Mouse (Mus musculus) liver, embryonic 11.5 days (tissue): Measurements from ENCODE around the gene Mycl. TPM values are rescaled to one million over a fixed set of nuclear protein-coding genes. Genes with fewer than 3 reads are reported as not detected.

Experiments
- ATAC-seq: fragments of 200-750 bp; cut with Nextera tagmentation; replicated peaks from 2 replicates; pipeline ENCODE4 v1.8.0; 2017; ENCODE audit warnings: moderate number of reproducible peaks, mild to moderate bottlenecking, moderate TSS enrichment, moderate library complexity; ENCODE audit not compliant: low FRiP score
- DNase-seq: peaks from one replicate; pipeline ENCODE4 v3.0.0-alpha.2; 2017; ENCODE audit warnings: low spot score
- H3K27ac ChIP-seq: fragments of 300-500 bp; sonication (generic); 2 replicates; pipeline ENCODE4 v1.5.1; 2014; ENCODE audit warnings: mild to moderate bottlenecking, low read depth, low read length, control low read depth
- H3K27me3 ChIP-seq: fragments of 300-500 bp; sonication (generic); replicated peaks from 2 replicates; pipeline ENCODE4 v1.6.1; 2014; ENCODE audit warnings: low read length, mixed read lengths; ENCODE audit not compliant: control insufficient read depth, insufficient read depth
- H3K36me3 ChIP-seq: fragments of 300-500 bp; sonication (generic); 2 replicates; pipeline ENCODE4 v1.6.1; 2014; ENCODE audit warnings: mild to moderate bottlenecking, low read length, moderate library complexity, mixed read lengths; ENCODE audit not compliant: control insufficient read depth, insufficient read depth
- H3K4me1 ChIP-seq: fragments of 300-500 bp; sonication (generic); replicated peaks from 2 replicates; pipeline ENCODE4 v1.6.1; 2014; ENCODE audit warnings: low read length, mixed read lengths; ENCODE audit not compliant: control insufficient read depth, insufficient read depth
- H3K4me2 ChIP-seq: fragments of 300-500 bp; sonication (generic); 2 replicates; pipeline ENCODE4 v1.6.1; 2014; ENCODE audit warnings: mild to moderate bottlenecking, control low read depth, moderate library complexity
- H3K4me3 ChIP-seq: fragments of 300-500 bp; sonication (generic); 2 replicates; pipeline ENCODE4 v1.5.1; 2014; ENCODE audit warnings: low read depth, low read length, control low read depth
- H3K9ac ChIP-seq: fragments of 300-500 bp; sonication (generic); 2 replicates; pipeline ENCODE4 v1.6.1; 2014; ENCODE audit warnings: low read depth, low read length, control low read depth
- H3K9me3 ChIP-seq: fragments of 300-500 bp; sonication (generic); 2 replicates; pipeline ENCODE4 v1.6.1; 2016; ENCODE audit warnings: low read length, inconsistent platforms, mixed read lengths; ENCODE audit not compliant: control insufficient read depth
- WGBS: fragments of 180-500 bp; shearing (Covaris S2); extraction: QIAGEN DNeasy Blood & Tissue Kit; methylation state at CpG from one replicate; pipeline ENCODE4 v1.1.7; 2014; 5-methylcytosine and 5-hydroxymethylcytosine counted together
- polyA plus RNA-seq: library from polyadenylated mRNA; unstranded; fragments of >200 nt; fragmentation: Nextera tagmentation; extraction: Ambion mirVana; gene quantifications from 2 replicates; pipeline ENCODE4 v1.2.1, GENCODE M21; 2014

Mycl gene
- polyA plus RNA-seq, 1 experiment from 2014 or later: 3.1 TPM

GRCm38 (mm10) chr4:123035636-123036035 is 40.2 kb downstream of the Mycl start:
- WGBS: 85% methylated on average over 2 of the region's 2 CpGs
- DNase-seq (no peak), ATAC-seq (no peak)
- Histone ChIP-seq H3K9me3 (no peaks in the 10 kb centered on the region), H3K4me2 (no peak overlapping the region), H3K4me1 (no peaks in the 10 kb centered on the region), H3K9ac (no peak overlapping the region), H3K4me3 (no peak overlapping the region), H3K27me3 (no peaks in the 10 kb centered on the region), H3K27ac (no peak overlapping the region), H3K36me3 (peaks cover 16% of the 10 kb centered on the region; the same call in 1 of the 2 replicates)

GRCm38 (mm10) chr4:123036710-123037109 is 41.3 kb downstream of the Mycl start:
- no peaks in the 10 kb centered on the region for H3K4me1 ChIP-seq
- H3K4me2 ChIP-seq: no peak overlapping the region
- 80% methylated on average over 3 of the region's 3 CpGs for WGBS
- H3K4me3 ChIP-seq: no peak overlapping the region
- no peak overlapping the region for H3K9ac ChIP-seq
- no peaks in the 10 kb centered on the region for H3K9me3 ChIP-seq
- H3K27ac ChIP-seq: no peak overlapping the region
- ATAC-seq: no peak
- peaks cover 13% of the 10 kb centered on the region; the same call in 1 of the 2 replicates for H3K36me3 ChIP-seq
- no peak for DNase-seq
- no peaks in the 10 kb centered on the region for H3K27me3 ChIP-seq

- peaks cover 17% of the 10 kb centered on the region; the same call in 1 of the 2 replicates for H3K36me3 ChIP-seq
- whole genome bisulfite sequencing: 88% methylated on average over 6 of the region's 6 CpGs
These were observed 45.7 kb downstream of the Mycl start for GRCm38 (mm10) chr4:123041131-123041530.

GRCm38 (mm10) chr4:123043858-123044257 is 48.4 kb downstream of the Mycl start:
- 85% methylated on average over 1 of the region's 1 CpGs for WGBS
- H3K9me3 ChIP-seq: no peaks in the 10 kb centered on the region
- no peak overlapping the region for H3K9ac ChIP-seq
- no peaks in the 10 kb centered on the region for H3K27me3 ChIP-seq
- H3K4me1 ChIP-seq: no peaks in the 10 kb centered on the region
- no peak overlapping the region for H3K4me3 ChIP-seq
- no peak overlapping the region for H3K27ac ChIP-seq
- peaks cover 20% of the 10 kb centered on the region; the same call in 1 of the 2 replicates for H3K36me3 ChIP-seq
- ATAC-seq (no peak), DNase-seq (no peak)
- no peak overlapping the region for H3K4me2 ChIP-seq

More at GRCm38 (mm10) chr4:123041131-123041530, 45.7 kb downstream of the Mycl start:
- Histone ChIP-seq H3K27ac (no peak overlapping the region), H3K4me3 (no peak overlapping the region), H3K4me1 (no peaks in the 10 kb centered on the region), H3K4me2 (no peak overlapping the region), H3K9ac (no peak overlapping the region), H3K27me3 (no peaks in the 10 kb centered on the region), H3K9me3 (no peaks in the 10 kb centered on the region)
- ATAC-seq (no peak), DNase-seq (no peak)

- Histone ChIP-seq H3K9ac (no peak overlapping the region), H3K4me2 (no peak overlapping the region), H3K4me1 (no peaks in the 10 kb centered on the region), H3K4me3 (no peak overlapping the region), H3K9me3 (no peaks in the 10 kb centered on the region), H3K27me3 (no peaks in the 10 kb centered on the region), H3K36me3 (peaks cover 12% of the 10 kb centered on the region; the same call in 1 of the 2 replicates), H3K27ac (no peak overlapping the region)
- no peak for ATAC-seq
- WGBS: 91% methylated on average over 4 of the region's 4 CpGs
- DNase-seq: no peak
These were observed 49.4 kb downstream of the Mycl start for GRCm38 (mm10) chr4:123044842-123045241.

- no peak for DNase-seq
- no peaks in the 10 kb centered on the region for H3K4me1 ChIP-seq
These were observed 50.8 kb downstream of the Mycl start for GRCm38 (mm10) chr4:123046300-123046699.

GRCm38 (mm10) chr4:123050681-123051211 is 55.3 kb downstream of the Mycl start:
- Histone ChIP-seq H3K9ac (no peak overlapping the region), H3K36me3 (peaks cover 24% of the 10 kb centered on the region), H3K4me1 (no peaks in the 10 kb centered on the region), H3K27ac (no peak overlapping the region), H3K4me2 (no peak overlapping the region), H3K27me3 (no peaks in the 10 kb centered on the region), H3K4me3 (no peak overlapping the region), H3K9me3 (no peaks in the 10 kb centered on the region)
- ATAC-seq (peak; percentile 77), DNase-seq (peak; percentile 52)
- 74% methylated on average over 5 of the region's 5 CpGs for WGBS

More at GRCm38 (mm10) chr4:123046300-123046699, 50.8 kb downstream of the Mycl start:
- Histone ChIP-seq H3K4me3 (no peak overlapping the region), H3K36me3 (peaks cover 6% of the 10 kb centered on the region; the same call in 1 of the 2 replicates), H3K9me3 (no peaks in the 10 kb centered on the region), H3K4me2 (no peak overlapping the region), H3K27me3 (no peaks in the 10 kb centered on the region), H3K27ac (no peak overlapping the region), H3K9ac (no peak overlapping the region)
- no peak for ATAC-seq
- 89% methylated on average over 3 of the region's 3 CpGs for WGBS

Other genes with a start within 250 kb of the Mycl start
- gene Ppt1, start 159.4 kb upstream of the Mycl start, polyA plus RNA-seq: 42.9 and 44.5 TPM in 2 replicates
- 52.2 and 56.5 TPM in 2 replicates for gene Cap1, start 109.6 kb upstream of the Mycl start, polyA plus RNA-seq
- 0.64 and 0.68 TPM in 2 replicates for gene Mfsd2a, start 34.5 kb upstream of the Mycl start, polyA plus RNA-seq
- 17.2 and 17.5 TPM in 2 replicates for gene Trit1, start 20.9 kb downstream of the Mycl start, polyA plus RNA-seq
- 1.7 and 2.2 TPM in 2 replicates for gene Bmp8b, start 109.5 kb downstream of the Mycl start, polyA plus RNA-seq
- gene Oxct2b, start 120.6 kb downstream of the Mycl start, polyA plus RNA-seq: not detected in 2 replicates
- gene Ppie, start 144.3 kb downstream of the Mycl start, polyA plus RNA-seq: 108 and 110 TPM in 2 replicates
- 0.32 and 0.48 TPM in 2 replicates for gene Hpcal4, start 187.6 kb downstream of the Mycl start, polyA plus RNA-seq
- gene Nt5c1a, start 205.9 kb downstream of the Mycl start, polyA plus RNA-seq: not detected in 2 replicates
- 2.4 and 2.5 TPM in 2 replicates for gene Heyl, start 237.9 kb downstream of the Mycl start, polyA plus RNA-seq